Mouse (Mus musculus): Measurements from ENCODE around the gene Olfr55. TPM values are rescaled to one million over a fixed set of nuclear protein-coding genes. Genes with fewer than 3 reads are reported as not detected.
"Not testable (repeated sequence)": the region's sequence is repeated elsewhere in the genome, so short reads cannot be mapped to it uniquely, and the experiment has no call there.

Gene Olfr55
- polyA plus RNA-seq (2017; shearing (Covaris generic)) = not detected

- not testable (repeated sequence) for ATAC-seq
Measured at GRCm38 (mm10) chr17:33168147-33168546, at the start of gene Olfr55. Gene Olfr55 (plus strand): TSS chr17:33168447.

- ATAC-seq = no peak
Measured at GRCm38 (mm10) chr17:33124546-33124945, 43.7 kb upstream of the Olfr55 start.

- no peak for ATAC-seq
Measured at GRCm38 (mm10) chr17:33126257-33126656, 42.0 kb upstream of the Olfr55 start.

GRCm38 (mm10) chr17:33139261-33139820 lies 28.9 kb upstream of the Olfr55 start, which contains the start of gene Morc2b:
Gene Morc2b (minus strand): TSS chr17:33139683.
- ATAC-seq = no peak

GRCm38 (mm10) chr17:33191002-33191401 lies 22.8 kb downstream of the Olfr55 start, which contains the start of gene Olfr239:
Gene Olfr239 (plus strand): TSS chr17:33191302.
- ATAC-seq = not testable (repeated sequence)

GRCm38 (mm10) chr17:33221590-33221989 lies 53.3 kb downstream of the Olfr55 start, which contains the start of gene Olfr1564:
Gene Olfr1564 (minus strand): TSS chr17:33221690.
- ATAC-seq = no peak

Other genes with a start within 250 kb of the Olfr55 start
- 10 to 100 TPM; 43.6 to 81.3 TPM for gene Cyp4f13, start 221.0 kb upstream of the Olfr55 start, polyA plus RNA-seq (2017; shearing (Covaris generic))
- gene Zfp472, start 202.6 kb upstream of the Olfr55 start, polyA plus RNA-seq (2017; shearing (Covaris generic)) = 10 to 100 TPM; 23.1 to 26.6 TPM
- gene Zfp952, start 175.3 kb upstream of the Olfr55 start, polyA plus RNA-seq (2017; shearing (Covaris generic)) = 10 to 100 TPM; 14.7 to 17.3 TPM
- gene Zfp763, start 135.0 kb upstream of the Olfr55 start, polyA plus RNA-seq (2017; shearing (Covaris generic)) = 1 to 10 TPM; 7.8 to 9.7 TPM
- gene 4921501E09Rik, start 100.4 kb upstream of the Olfr55 start, polyA plus RNA-seq (2017; shearing (Covaris generic)) = not detected
- gene Zfp563, start 79.1 kb upstream of the Olfr55 start, polyA plus RNA-seq (2017; shearing (Covaris generic)) = 1 to 10 TPM; 6.5 to 7.0 TPM
- gene Morc2b, start 28.8 kb upstream of the Olfr55 start, polyA plus RNA-seq (2017; shearing (Covaris generic)) = not detected
- gene Olfr239, start 22.9 kb downstream of the Olfr55 start, polyA plus RNA-seq (2017; shearing (Covaris generic)) = not detected
- not detected for gene Olfr1564, start 53.2 kb downstream of the Olfr55 start, polyA plus RNA-seq (2017; shearing (Covaris generic))
- 10 to 100 TPM; 15.6 to 15.7 TPM for gene Zfp955a, start 86.7 kb downstream of the Olfr55 start, polyA plus RNA-seq (2017; shearing (Covaris generic))
- gene Olfr63, start 96.2 kb downstream of the Olfr55 start, polyA plus RNA-seq (2017; shearing (Covaris generic)) = under 1 TPM in 1 of 2 experiments, not detected in 1; 0.05 TPM
- gene Zfp955b, start 121.1 kb downstream of the Olfr55 start, polyA plus RNA-seq (2017; shearing (Covaris generic)) = 10 to 100 TPM; 10.1 to 12.6 TPM
- 10 to 100 TPM in 1 of 2 experiments, 1 to 10 TPM in 1; 7.5 to 10.2 TPM for gene Zfp81, start 190.4 kb downstream of the Olfr55 start, polyA plus RNA-seq (2017; shearing (Covaris generic))
- gene Zfp101, start 226.2 kb downstream of the Olfr55 start, polyA plus RNA-seq (2017; shearing (Covaris generic)) = 10 to 100 TPM in 1 of 2 experiments, 1 to 10 TPM in 1; 7.1 to 10.2 TPM